Mouse (Mus musculus) forebrain, embryonic 10.5 days (tissue): Measurements from ENCODE around the gene Nr2e1. TPM values are rescaled to one million over a fixed set of nuclear protein-coding genes. Genes with fewer than 3 reads are reported as not detected.
A peak's percentile ranks its signal among the peaks of the same experiment; 100 is the strongest.

Experiments
- DNase-seq: peaks from one replicate; pipeline ENCODE4 v3.0.0-alpha.2; 2017; ENCODE audit warnings: low spot score; ENCODE audit errors: extremely low spot score
- H3K27ac ChIP-seq: fragments of 300-500 bp; sonication (generic); 2 replicates; pipeline ENCODE4 v1.5.1; 2016; ENCODE audit warnings: mild to moderate bottlenecking
- H3K27me3 ChIP-seq: fragments of 300-500 bp; sonication (generic); 2 replicates; pipeline ENCODE4 v1.6.1; 2016; ENCODE audit warnings: mild to moderate bottlenecking; ENCODE audit not compliant: poor library complexity, severe bottlenecking
- H3K36me3 ChIP-seq: fragments of 300-500 bp; sonication (generic); replicated peaks from 2 replicates; pipeline ENCODE4 v1.6.1; 2016; ENCODE audit warnings: mild to moderate bottlenecking, moderate library complexity
- H3K4me1 ChIP-seq: fragments of 300-500 bp; sonication (generic); 2 replicates; pipeline ENCODE4 v1.6.1; 2016
- H3K4me3 ChIP-seq: fragments of 300-500 bp; sonication (generic); 2 replicates; pipeline ENCODE4 v1.5.1; 2016; ENCODE audit warnings: mild to moderate bottlenecking, moderate library complexity
- H3K9me3 ChIP-seq: fragments of 300-500 bp; sonication (generic); 2 replicates; pipeline ENCODE4 v1.6.1; 2016; ENCODE audit warnings: mild to moderate bottlenecking, moderate library complexity
- WGBS: fragments of 180-500 bp; shearing (Covaris S2); methylation state at CpG from one replicate; pipeline ENCODE4 v1.1.7; 2016; 5-methylcytosine and 5-hydroxymethylcytosine counted together
- polyA plus RNA-seq: library from polyadenylated mRNA; unstranded; fragments of >200 nt; fragmentation: Nextera tagmentation; extraction: Ambion mirVana; gene quantifications from 2 replicates; pipeline ENCODE4 v1.2.1, GENCODE M21; 2016

Gene Nr2e1
- polyA plus RNA-seq, 1 experiment from 2014 or later, result 80.9 TPM

DNA sequence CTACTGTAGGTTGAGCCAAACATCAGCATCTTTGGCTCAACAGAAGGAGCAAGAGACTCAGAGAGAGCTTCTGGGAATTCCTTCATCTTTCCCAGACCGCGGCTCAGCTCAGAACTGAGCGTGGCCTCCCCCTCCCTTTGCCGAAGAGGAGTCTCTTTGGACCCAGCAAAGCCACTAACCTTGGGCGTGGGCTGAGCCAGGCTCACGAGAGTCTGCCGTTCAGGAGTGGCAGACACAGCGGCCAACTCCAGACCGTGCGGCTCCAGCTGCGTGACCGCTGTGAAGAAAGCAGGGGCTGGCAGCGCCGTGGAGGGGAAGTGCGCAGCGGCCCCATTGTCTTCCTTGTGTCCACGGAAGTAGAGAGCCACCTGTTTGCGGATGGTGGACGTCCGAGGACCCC, 10.9 kb downstream of the Nr2e1 start:
- WGBS, result 11% methylated on average over 20 of the region's 20 CpGs

DNA sequence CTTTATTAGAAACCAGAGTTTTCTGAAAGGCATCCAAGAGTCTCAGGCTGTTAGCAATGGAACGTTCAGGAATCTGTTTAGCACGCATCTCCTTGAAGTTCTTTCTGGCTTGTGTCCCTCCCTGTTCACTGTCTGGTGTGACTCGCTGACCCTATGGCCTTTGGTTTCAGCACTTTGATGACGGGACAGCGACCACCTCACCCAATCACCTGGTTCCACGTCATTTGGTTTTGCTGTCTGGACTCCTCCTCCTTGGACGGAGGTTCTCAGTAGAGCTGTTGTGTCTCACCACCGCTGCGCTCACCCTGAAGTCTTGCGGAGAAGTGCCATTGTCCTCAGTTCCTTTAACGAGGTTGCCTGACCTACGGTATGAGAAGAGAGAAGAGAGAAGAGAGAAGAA, 21.2 kb downstream of the Nr2e1 start:
- H3K27ac ChIP-seq, result no peak overlapping the region
- peaks cover 85% of the 10 kb centered on the region for H3K36me3 ChIP-seq
- peaks cover 17% of the 10 kb centered on the region for H3K4me1 ChIP-seq
- H3K27me3 ChIP-seq, result peaks cover 32% of the 10 kb centered on the region
- no peaks in the 10 kb centered on the region for H3K9me3 ChIP-seq
- DNase-seq, result peak; percentile 51
- 14% methylated on average over 12 of the region's 12 CpGs for WGBS
- H3K4me3 ChIP-seq, result no peak overlapping the region

More for the DNA sequence above, 10.9 kb downstream of the Nr2e1 start:
- peaks cover 59% of the 10 kb centered on the region for H3K4me1 ChIP-seq
- H3K4me3 ChIP-seq, result peak overlapping the region; percentile 28; the same call in 1 of the 2 replicates
- no peak for DNase-seq
- H3K36me3 ChIP-seq, result peaks cover 97% of the 10 kb centered on the region
- no peaks in the 10 kb centered on the region for H3K9me3 ChIP-seq
- 0 out of 2 replicates have a peak overlapping the region, but pooled peaks have one; percentile 3 for H3K27ac ChIP-seq
- H3K27me3 ChIP-seq, result peaks cover 98% of the 10 kb centered on the region

DNA sequence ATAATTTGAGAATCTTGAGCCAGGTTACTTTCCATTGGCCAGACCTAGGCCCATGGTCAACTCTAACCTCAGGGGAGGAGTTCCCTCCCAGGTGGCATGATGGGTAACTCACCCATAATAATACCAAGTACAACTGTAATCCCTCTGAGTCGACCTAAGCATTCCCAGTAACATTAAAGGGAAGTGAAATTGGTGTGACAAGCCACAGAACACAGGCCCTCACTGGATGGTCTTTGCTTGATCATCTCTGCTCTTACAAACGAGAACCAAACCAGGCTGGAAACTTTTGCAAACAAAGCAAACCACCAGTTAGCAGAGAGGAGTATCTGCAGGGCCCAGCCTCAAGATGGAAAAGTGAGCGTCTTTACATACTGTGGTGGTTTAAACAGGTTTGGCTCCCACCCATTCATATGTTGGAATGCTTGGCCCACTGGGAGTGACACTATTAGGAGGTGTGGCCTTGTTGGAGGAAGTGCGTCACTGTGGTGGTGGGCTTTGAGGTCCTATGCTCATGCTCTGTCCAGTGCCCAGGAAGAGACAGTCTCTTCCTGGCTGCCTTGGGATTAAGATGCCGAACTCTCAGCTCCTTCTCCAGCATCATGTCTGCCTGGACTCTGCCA, 23.7 kb downstream of the Nr2e1 start:
- Histone ChIP-seq H3K9me3 (no peaks in the 10 kb centered on the region), H3K27me3 (peaks cover 18% of the 10 kb centered on the region)
- 89% methylated on average over 5 of the region's 5 CpGs for WGBS

GRCm38 (mm10) chr10:42546507-42546906, 36.9 kb downstream of the Nr2e1 start:
- Histone ChIP-seq H3K27ac (no peak overlapping the region), H3K27me3 (no peaks in the 10 kb centered on the region)
- 91% methylated on average over 3 of the region's 3 CpGs for WGBS

More for the DNA sequence above, 23.7 kb downstream of the Nr2e1 start:
- H3K36me3 ChIP-seq, result peaks cover 60% of the 10 kb centered on the region
- H3K4me3 ChIP-seq, result no peak overlapping the region
- H3K4me1 ChIP-seq, result peaks cover 27% of the 10 kb centered on the region
- H3K27ac ChIP-seq, result no peak overlapping the region
- DNase-seq, result no peak

GRCm38 (mm10) chr10:42545707-42546503, 37.5 kb downstream of the Nr2e1 start:
- no peak overlapping the region for H3K27ac ChIP-seq
- H3K27me3 ChIP-seq, result peaks cover 3% of the 10 kb centered on the region; the same call in 1 of the 2 replicates
- no peak overlapping the region for H3K4me3 ChIP-seq
- DNase-seq, result no peak
- H3K4me1 ChIP-seq, result peaks cover 4% of the 10 kb centered on the region
- no peaks in the 10 kb centered on the region for H3K36me3 ChIP-seq
- H3K9me3 ChIP-seq, result no peaks in the 10 kb centered on the region
- 84% methylated on average over 6 of the region's 6 CpGs for WGBS

More at GRCm38 (mm10) chr10:42546507-42546906, 36.9 kb downstream of the Nr2e1 start:
- H3K36me3 ChIP-seq, result no peaks in the 10 kb centered on the region
- no peak overlapping the region for H3K4me3 ChIP-seq
- peaks cover 3% of the 10 kb centered on the region; the same call in 1 of the 2 replicates for H3K4me1 ChIP-seq
- no peaks in the 10 kb centered on the region for H3K9me3 ChIP-seq
- no peak for DNase-seq

- Histone ChIP-seq H3K4me1 (peaks cover 32% of the 10 kb centered on the region), H3K9me3 (no peaks in the 10 kb centered on the region), H3K36me3 (peaks cover 42% of the 10 kb centered on the region), H3K4me3 (no peak overlapping the region), H3K27me3 (peaks cover 4% of the 10 kb centered on the region; the same call in 1 of the 2 replicates), H3K27ac (peak overlapping the region; percentile 51)
- 89% methylated on average over 9 of the region's 9 CpGs for WGBS
- DNase-seq, result no peak
These were observed 45.7 kb downstream of the Nr2e1 start for GRCm38 (mm10) chr10:42537571-42538316.

GRCm38 (mm10) chr10:42533836-42534453, 49.5 kb downstream of the Nr2e1 start:
- peaks cover 69% of the 10 kb centered on the region for H3K36me3 ChIP-seq
- no peak overlapping the region for H3K4me3 ChIP-seq
- 91% methylated on average over 11 of the region's 11 CpGs for WGBS
- no peaks in the 10 kb centered on the region for H3K27me3 ChIP-seq
- 0 out of 2 replicates have a peak overlapping the region, but pooled peaks have one; percentile 45 for H3K27ac ChIP-seq
- DNase-seq, result no peak
- H3K4me1 ChIP-seq, result 0 out of 2 replicates have a peak, but pooled peaks cover 14% of the 10 kb centered on the region
- no peaks in the 10 kb centered on the region for H3K9me3 ChIP-seq

DNA sequence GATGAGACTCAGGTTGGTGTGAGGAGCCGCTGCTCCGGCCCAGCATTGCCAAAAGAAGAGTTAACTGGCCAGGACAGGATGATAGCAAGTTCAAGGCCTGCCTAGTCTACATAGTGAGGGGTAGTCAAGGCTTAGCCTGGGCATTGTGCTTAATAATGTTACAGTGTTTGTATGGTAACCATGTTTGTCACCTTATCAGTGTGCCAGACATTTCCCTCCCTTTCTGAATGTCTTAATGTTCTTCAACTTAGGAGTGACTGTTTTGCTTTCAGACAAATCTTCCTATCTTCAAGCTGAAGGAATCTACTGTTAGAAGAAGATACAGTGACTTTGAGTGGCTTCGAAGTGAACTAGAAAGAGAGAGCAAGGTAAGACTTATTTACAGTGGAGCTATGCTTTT, 57.8 kb downstream of the Nr2e1 start:
- 97% methylated on average over 3 of the region's 3 CpGs for WGBS
- Histone ChIP-seq H3K4me3 (no peak overlapping the region), H3K27me3 (no peaks in the 10 kb centered on the region), H3K4me1 (peaks cover 29% of the 10 kb centered on the region), H3K27ac (no peak overlapping the region), H3K9me3 (no peaks in the 10 kb centered on the region), H3K36me3 (peaks cover 54% of the 10 kb centered on the region)
- no peak for DNase-seq

GRCm38 (mm10) chr10:42523556-42524162, 59.8 kb downstream of the Nr2e1 start:
- no peak overlapping the region for H3K4me3 ChIP-seq
- H3K9me3 ChIP-seq, result no peaks in the 10 kb centered on the region
- no peaks in the 10 kb centered on the region for H3K27me3 ChIP-seq
- no peak for DNase-seq
- peaks cover 36% of the 10 kb centered on the region for H3K36me3 ChIP-seq
- H3K4me1 ChIP-seq, result peaks cover 29% of the 10 kb centered on the region
- H3K27ac ChIP-seq, result no peak overlapping the region
- 43% methylated on average over 11 of the region's 11 CpGs for WGBS

GRCm38 (mm10) chr10:42522912-42523311, 60.5 kb downstream of the Nr2e1 start:
- H3K36me3 ChIP-seq, result peaks cover 29% of the 10 kb centered on the region
- no peaks in the 10 kb centered on the region for H3K27me3 ChIP-seq
- H3K9me3 ChIP-seq, result no peaks in the 10 kb centered on the region
- DNase-seq, result no peak
- no peak overlapping the region for H3K4me3 ChIP-seq
- 31% methylated on average over 2 of the region's 2 CpGs for WGBS
- no peak overlapping the region for H3K27ac ChIP-seq
- H3K4me1 ChIP-seq, result peaks cover 29% of the 10 kb centered on the region

- 78% methylated on average over 5 of the region's 5 CpGs for WGBS
- H3K9me3 ChIP-seq, result no peaks in the 10 kb centered on the region
- DNase-seq, result no peak
- H3K27me3 ChIP-seq, result no peaks in the 10 kb centered on the region
- H3K4me3 ChIP-seq, result no peak overlapping the region
- peaks cover 29% of the 10 kb centered on the region for H3K4me1 ChIP-seq
- H3K27ac ChIP-seq, result no peak overlapping the region
- H3K36me3 ChIP-seq, result peaks cover 14% of the 10 kb centered on the region
These were observed 62.0 kb downstream of the Nr2e1 start for GRCm38 (mm10) chr10:42521315-42521981.
